Mouse (Mus musculus) gastrocnemius, adult 18-20 months (tissue): ENCODE data around the gene Wdr93. TPM values are rescaled to one million over a fixed set of nuclear protein-coding genes. Genes with fewer than 3 reads are reported as not detected.
"Not testable (repeated sequence)": the region's sequence is repeated elsewhere in the genome, so short reads cannot be mapped to it uniquely, and the experiment has no call there.

Experiments used
- DNase-seq: peaks from one replicate; pipeline ENCODE4 v3.0.0; 2021; ENCODE audit warnings: low spot score
- total RNA-seq, 2 experiments: library from RNA; stranded (reverse); gene quantifications; 2 replicates each; pipeline ENCODE4 v1.2.3; 2021

Gene Wdr93
- total RNA-seq, 2 experiments from 2014 or later, result 0.09 to 0.16 TPM

DNA sequence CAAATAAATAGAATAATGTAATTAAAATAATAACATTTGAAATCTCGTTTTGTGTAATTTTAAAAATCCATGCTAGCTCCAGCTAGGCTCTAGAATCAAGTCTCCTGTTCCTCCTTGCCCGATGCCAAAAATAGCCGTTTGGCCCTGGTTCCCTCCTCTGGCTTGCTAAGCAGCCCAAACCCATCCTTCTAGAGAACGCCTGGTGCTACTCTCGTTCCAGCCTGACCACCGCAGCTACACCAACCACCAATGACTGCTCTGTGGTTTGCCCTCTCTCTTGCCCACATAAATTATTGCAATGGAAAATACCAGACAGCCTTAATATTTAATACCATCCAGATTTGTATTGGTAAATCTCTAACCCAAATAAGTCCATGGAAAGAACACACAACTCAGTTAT, 4.7 kb downstream of the Wdr93 start:
- DNase-seq, result no peak

DNA sequence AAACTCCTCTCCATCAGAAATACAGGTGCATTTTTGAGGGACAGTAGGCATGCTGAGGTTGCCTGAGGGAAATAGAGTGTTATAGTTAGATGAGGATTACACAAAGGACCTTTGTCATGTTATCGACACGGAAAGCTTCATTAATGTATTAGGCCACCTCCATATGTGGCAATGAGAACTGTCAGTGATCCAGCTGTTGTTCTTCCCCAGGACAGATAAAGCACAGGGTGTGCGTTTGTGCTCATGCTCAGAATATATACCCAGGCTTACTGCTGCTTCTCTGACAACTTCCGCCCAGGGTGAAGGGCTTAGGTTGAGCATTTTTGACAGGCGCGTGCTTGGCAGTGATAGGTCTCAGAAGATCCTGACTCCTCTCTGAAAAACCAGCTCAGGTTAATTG, 6.5 kb downstream of the Wdr93 start:
- no peak for DNase-seq

- DNase-seq, result no peak
These were observed 13.4 kb downstream of the Wdr93 start for GRCm38 (mm10) chr7:79756334-79756733.

GRCm38 (mm10) chr7:79758176-79758575, 15.2 kb downstream of the Wdr93 start:
- no peak for DNase-seq

DNA sequence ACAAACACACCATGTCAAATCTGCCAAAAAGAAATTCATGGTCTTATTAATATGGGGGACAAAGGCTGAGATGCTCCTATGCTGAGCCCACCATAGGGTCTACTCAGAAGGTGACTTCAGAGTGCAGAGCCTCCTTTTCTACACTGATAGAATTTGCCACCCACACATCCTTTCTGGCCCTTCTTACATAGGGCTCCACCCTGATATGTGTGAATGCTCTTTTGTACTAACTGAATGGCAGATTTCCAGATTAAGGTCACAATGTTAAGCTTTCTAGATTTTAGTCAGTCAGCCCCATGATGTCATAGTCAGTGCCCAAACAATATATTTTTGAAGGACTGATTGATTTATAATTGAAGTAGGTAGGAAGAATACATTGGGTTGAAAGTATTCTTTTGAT, 16.8 kb downstream of the Wdr93 start:
- DNase-seq, result no peak

GRCm38 (mm10) chr7:79761124-79761876, 18.3 kb downstream of the Wdr93 start:
- no peak for DNase-seq

- no peak for DNase-seq
These were observed 19.1 kb downstream of the Wdr93 start for GRCm38 (mm10) chr7:79762106-79762505.

GRCm38 (mm10) chr7:79765991-79766390, 23.0 kb downstream of the Wdr93 start:
- DNase-seq, result no peak

GRCm38 (mm10) chr7:79769664-79770063, 26.7 kb downstream of the Wdr93 start:
- no peak for DNase-seq

- no peak for DNase-seq
These were observed 28.9 kb downstream of the Wdr93 start for GRCm38 (mm10) chr7:79771561-79772512.

DNA sequence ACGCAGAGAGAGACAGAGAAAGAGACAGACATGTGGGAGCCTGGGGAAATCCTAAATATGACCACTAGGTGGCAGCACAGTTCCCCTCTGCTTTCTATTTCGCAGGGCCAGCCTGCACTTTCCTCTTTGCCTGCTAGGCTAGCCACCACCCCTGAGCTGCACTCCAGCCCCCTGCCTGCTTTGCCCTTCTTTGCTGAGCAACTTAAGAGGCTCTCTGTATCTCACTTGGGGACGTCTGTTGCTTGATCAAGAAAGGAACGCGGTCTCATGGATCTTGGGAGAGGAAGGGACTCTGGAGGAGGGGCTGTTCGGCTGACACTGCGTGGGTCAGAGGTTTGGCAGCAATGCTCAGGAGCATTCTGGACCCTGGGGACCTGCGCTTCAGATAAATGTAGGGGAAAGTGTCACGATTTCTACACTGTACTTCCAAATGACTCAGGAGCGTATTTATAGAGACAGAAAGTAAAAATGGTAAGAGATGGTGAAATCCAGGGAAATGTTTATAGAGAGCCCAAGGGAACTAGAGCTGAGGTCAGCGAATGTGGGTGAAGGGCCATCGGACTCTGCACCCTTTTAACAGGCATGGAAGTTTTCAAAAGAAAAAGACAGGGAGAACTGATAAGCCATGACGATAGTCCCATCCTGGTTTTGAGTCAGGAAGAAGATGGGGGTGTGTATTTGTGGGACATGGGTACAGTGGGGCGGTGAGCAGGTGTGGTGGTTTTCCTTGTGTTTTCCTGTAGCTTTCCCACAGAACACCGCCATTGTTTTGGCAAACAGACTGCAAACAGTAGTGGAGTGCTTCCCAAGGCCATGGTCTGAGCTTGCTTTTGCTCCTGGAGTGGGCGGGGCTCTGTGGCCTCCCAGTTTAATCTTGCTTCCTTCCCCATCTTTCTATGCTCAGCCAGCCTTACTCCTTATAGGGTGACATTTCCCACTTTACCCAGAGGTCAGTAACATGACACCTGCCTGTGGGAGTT, 38.0 kb downstream of the Wdr93 start:
- peak; percentile 79 for DNase-seq

GRCm38 (mm10) chr7:79781826-79782515, 39.0 kb downstream of the Wdr93 start:
- DNase-seq, result no peak

- DNase-seq, result no peak
These were observed 39.5 kb downstream of the Wdr93 start for GRCm38 (mm10) chr7:79782516-79782855.

DNA sequence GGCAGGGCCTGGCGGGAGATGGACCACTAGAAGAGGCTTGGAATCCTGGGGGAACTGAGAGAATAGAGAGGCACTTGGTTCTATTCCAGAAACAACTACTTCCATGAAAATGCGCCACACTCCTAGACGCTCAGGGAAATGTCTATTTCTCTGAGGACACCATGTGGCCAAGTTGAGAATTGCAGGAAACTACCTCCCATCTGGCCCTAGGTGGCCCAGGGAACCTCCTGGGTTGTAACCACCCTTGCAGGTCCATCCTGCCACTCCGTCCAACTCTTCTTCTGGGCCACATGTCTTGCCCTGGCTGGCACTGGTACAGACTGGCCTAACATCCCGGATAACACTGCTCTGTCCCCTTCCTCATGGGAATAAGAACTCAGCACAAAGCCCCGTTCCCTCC, 43.3 kb downstream of the Wdr93 start:
- DNase-seq, result peak; percentile 77

GRCm38 (mm10) chr7:79789812-79790211, 46.8 kb downstream of the Wdr93 start:
- DNase-seq, result not testable (repeated sequence)

DNA sequence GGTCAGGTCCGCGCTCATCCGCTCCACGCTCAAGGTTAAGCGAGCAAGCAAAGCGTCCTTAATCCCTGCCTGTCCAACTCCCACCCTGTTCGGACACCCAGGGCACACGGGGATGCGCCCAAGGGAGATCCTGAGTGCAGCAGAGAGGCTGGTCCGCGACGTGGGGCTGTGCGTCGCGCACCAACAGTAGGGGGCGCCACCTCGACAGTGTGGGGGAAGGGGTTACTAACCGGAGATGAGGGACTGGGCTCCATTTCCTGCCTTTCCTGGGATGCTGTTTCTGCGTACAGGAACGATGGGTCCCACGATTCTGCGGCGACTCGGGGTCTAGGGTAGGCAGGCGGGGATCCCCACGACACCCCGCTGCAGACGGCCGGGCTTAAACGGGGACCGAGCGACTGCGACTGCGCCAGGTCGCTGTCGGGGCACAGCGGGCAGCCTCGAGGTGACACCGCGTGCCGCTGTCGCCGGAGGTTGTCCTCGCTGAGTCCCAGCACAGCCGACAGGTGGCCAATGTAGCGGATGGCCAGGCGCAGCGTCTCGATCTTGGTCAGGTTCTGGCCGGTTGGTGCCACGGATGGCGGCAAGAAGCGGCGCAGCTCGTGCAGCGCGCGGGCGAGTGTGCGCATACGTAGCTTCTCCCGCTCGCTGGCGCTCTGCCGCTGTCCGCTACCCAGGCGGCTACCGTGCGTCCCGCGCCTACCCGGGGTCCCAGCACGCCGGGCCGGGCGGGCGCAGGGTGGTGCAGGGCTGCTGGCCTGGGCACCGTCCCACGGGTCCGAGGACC, 49.9 kb downstream of the Wdr93 start:
- no peak for DNase-seq

- DNase-seq, result no peak
These were observed 50.7 kb downstream of the Wdr93 start, which contains the start of gene Mesp1 for GRCm38 (mm10) chr7:79793688-79794087. Gene Mesp1, minus strand, starts transcription at chr7:79793788.

DNA sequence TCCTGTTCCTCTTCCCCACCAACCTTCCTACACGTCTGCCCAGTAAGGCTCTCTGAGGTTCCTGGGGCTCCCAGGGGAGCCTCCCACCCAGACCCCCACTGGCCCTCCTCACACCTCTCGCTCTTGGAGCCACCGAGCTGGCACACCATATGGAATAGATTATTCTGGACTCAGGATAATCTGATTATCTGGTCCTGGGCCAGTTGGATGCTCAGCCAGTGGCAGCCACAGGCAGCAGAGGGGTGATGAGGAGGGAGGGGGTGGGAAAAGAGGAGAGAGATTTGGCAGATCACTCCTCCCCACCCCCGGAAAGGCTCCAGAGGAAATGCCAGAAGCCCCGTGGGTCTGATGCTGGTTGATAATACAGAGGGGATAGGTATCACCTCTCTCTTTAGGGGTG, 55.6 kb downstream of the Wdr93 start:
- no peak for DNase-seq

DNA sequence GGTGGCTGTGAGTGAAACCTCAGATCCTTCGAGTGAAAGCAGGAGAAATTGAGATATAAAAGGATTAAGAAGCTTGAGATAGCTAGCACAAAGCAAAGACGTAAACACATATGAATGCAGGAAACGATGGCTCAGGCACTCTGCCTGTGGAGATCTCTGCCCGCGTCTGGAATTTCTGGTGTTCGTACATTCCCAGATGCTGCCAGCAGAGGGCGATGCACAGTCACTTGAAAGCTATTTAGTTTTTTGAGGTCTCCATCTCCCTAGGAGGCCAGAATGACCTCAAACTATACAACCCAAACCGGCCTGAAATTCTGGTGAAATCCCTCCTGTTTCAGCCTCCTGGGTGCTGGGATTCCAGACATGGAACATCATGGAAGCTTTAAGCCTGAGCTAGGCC, 56.1 kb downstream of the Wdr93 start:
- DNase-seq, result peak; percentile 80

DNA sequence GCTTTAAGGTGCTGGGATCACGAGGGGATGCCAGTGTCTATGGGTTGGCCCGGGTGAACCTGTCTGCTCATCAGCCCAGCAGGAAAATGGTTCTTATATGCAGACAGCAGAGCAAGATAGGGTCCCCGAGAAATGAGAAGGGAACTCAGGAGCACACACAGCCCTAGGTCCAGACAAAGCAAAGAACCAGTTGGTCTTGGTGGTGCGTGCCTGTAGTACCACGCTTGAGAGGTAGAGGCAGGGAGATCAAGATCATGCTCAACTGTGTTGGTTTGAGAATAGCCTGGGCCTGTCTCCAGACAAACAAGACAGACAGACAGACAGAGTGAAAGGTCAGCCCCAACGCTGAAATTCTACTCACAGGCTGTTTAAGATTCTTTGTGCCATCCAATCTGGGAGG, 56.5 kb downstream of the Wdr93 start:
- DNase-seq, result no peak
